Mouse (Mus musculus): ENCODE measurements around the gene Hmx1. TPM values are rescaled to one million over a fixed set of nuclear protein-coding genes. Genes with fewer than 3 reads are reported as not detected.

Hmx1 gene
- total and polyA plus RNA-seq, 2 experiments from 2014 or later: not detected

GRCm38 (mm10) chr5:35401240-35401639 lies 12.3 kb downstream of the Hmx1 start:
- ATAC-seq (ENCODE audit: low FRiP score): no peak
- no peaks in the 10 kb centered on the region for H3K36me3 ChIP-seq (ENCODE audit: insufficient read depth, low read length)
- H3K4me3 ChIP-seq (ENCODE audit: low read depth, low read length): no peak overlapping the region
- no peak for DNase-seq (ENCODE audit: low spot score)
- H3K9me3 ChIP-seq (ENCODE audit: low read length): no peaks in the 10 kb centered on the region
- no peak overlapping the region for H3K27ac ChIP-seq (ENCODE audit: low read depth, low read length)
- H3K27me3 ChIP-seq (ENCODE audit: insufficient read depth, low read length): peaks cover 62% of the 10 kb centered on the region
- no peak for TF ChIP-seq CTCF (IDR thresholded peaks at IDR 0.05)
- H3K4me2 ChIP-seq (ENCODE audit: low read depth, low read length, poor library complexity, severe bottlenecking): no peak overlapping the region
- no peak overlapping the region for H3K9ac ChIP-seq (replicated peaks; ENCODE audit: low read length, poor library complexity, severe bottlenecking)
- no peaks in the 10 kb centered on the region for H3K4me1 ChIP-seq (ENCODE audit: insufficient read depth, low read length)
- WGBS: 5% methylated on average over 8 of the region's 8 CpGs

- no peak overlapping the region for H3K4me2 ChIP-seq (ENCODE audit: low read depth, low read length, poor library complexity, severe bottlenecking)
- H3K36me3 ChIP-seq (ENCODE audit: insufficient read depth, low read length): no peaks in the 10 kb centered on the region
- 54% methylated on average over 9 of the region's 9 CpGs for WGBS
- H3K9ac ChIP-seq (replicated peaks; ENCODE audit: low read length, poor library complexity, severe bottlenecking): no peak overlapping the region
- DNase-seq (ENCODE audit: low spot score) (no peak), ATAC-seq (ENCODE audit: low FRiP score) (no peak)
- H3K27me3 ChIP-seq (ENCODE audit: insufficient read depth, low read length): peaks cover 35% of the 10 kb centered on the region
- H3K9me3 ChIP-seq (ENCODE audit: low read length): no peaks in the 10 kb centered on the region
- no peak for TF ChIP-seq CTCF (IDR thresholded peaks at IDR 0.05)
- no peak overlapping the region for H3K27ac ChIP-seq (ENCODE audit: low read depth, low read length)
- H3K4me1 ChIP-seq (ENCODE audit: insufficient read depth, low read length): no peaks in the 10 kb centered on the region
- H3K4me3 ChIP-seq (ENCODE audit: low read depth, low read length): no peak overlapping the region
Observed at GRCm38 (mm10) chr5:35407411-35407930, 18.6 kb downstream of the Hmx1 start.

GRCm38 (mm10) chr5:35411028-35411427 lies 22.1 kb downstream of the Hmx1 start:
- peaks cover 8% of the 10 kb centered on the region for H3K27me3 ChIP-seq (ENCODE audit: insufficient read depth, low read length)
- no peaks in the 10 kb centered on the region for H3K9me3 ChIP-seq (ENCODE audit: low read length)
- no peaks in the 10 kb centered on the region for H3K4me1 ChIP-seq (ENCODE audit: insufficient read depth, low read length)
- no peaks in the 10 kb centered on the region for H3K36me3 ChIP-seq (ENCODE audit: insufficient read depth, low read length)
- DNase-seq (ENCODE audit: low spot score) (no peak), ATAC-seq (ENCODE audit: low FRiP score) (no peak)
- no peak overlapping the region for H3K9ac ChIP-seq (replicated peaks; ENCODE audit: low read length, poor library complexity, severe bottlenecking)
- no peak overlapping the region for H3K4me3 ChIP-seq (ENCODE audit: low read depth, low read length)
- no peak for TF ChIP-seq CTCF (IDR thresholded peaks at IDR 0.05)
- 74% methylated on average over 10 of the region's 10 CpGs for WGBS
- H3K4me2 ChIP-seq (ENCODE audit: low read depth, low read length, poor library complexity, severe bottlenecking): no peak overlapping the region
- H3K27ac ChIP-seq (ENCODE audit: low read depth, low read length): no peak overlapping the region

DNA sequence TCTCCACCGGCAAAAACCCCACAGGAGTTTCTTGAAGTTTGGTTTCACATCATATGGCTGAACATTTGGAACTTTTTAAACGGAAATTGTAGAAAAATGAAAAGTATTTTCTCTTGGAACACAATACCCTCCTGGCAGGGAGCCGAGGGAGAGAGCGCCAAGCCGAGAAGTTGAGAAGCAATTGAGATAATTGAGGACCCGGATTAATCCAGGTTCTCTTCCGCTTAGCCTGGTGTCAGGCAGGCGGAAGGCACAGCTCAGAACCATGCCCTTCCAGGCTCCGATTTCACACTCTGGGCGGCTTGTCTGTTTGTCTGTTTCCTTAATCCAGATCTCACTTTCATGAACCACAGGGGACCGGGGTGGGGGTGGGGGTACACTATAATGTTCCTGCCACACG lies 23.9 kb downstream of the Hmx1 start:
- H3K4me1 ChIP-seq (ENCODE audit: insufficient read depth, low read length): no peaks in the 10 kb centered on the region
- TF ChIP-seq CTCF (IDR thresholded peaks at IDR 0.05): no peak
- no peak for DNase-seq (ENCODE audit: low spot score)
- H3K27ac ChIP-seq (ENCODE audit: low read depth, low read length): no peak overlapping the region
- peaks cover 3% of the 10 kb centered on the region; the same call in 1 of the 2 replicates for H3K27me3 ChIP-seq (ENCODE audit: insufficient read depth, low read length)
- no peaks in the 10 kb centered on the region for H3K36me3 ChIP-seq (ENCODE audit: insufficient read depth, low read length)
- WGBS: 13% methylated on average over 12 of the region's 12 CpGs
- no peak overlapping the region for H3K4me2 ChIP-seq (ENCODE audit: low read depth, low read length, poor library complexity, severe bottlenecking)
- no peak overlapping the region for H3K4me3 ChIP-seq (ENCODE audit: low read depth, low read length)
- no peaks in the 10 kb centered on the region for H3K9me3 ChIP-seq (ENCODE audit: low read length)
- no peak overlapping the region for H3K9ac ChIP-seq (replicated peaks; ENCODE audit: low read length, poor library complexity, severe bottlenecking)
- no peak for ATAC-seq (ENCODE audit: low FRiP score)

GRCm38 (mm10) chr5:35417707-35418106 lies 28.8 kb downstream of the Hmx1 start:
- Histone ChIP-seq H3K36me3 (ENCODE audit: insufficient read depth, low read length) (no peaks in the 10 kb centered on the region), H3K4me2 (ENCODE audit: low read depth, low read length, poor library complexity, severe bottlenecking) (no peak overlapping the region), H3K9me3 (ENCODE audit: low read length) (no peaks in the 10 kb centered on the region), H3K4me3 (ENCODE audit: low read depth, low read length) (no peak overlapping the region), H3K9ac (replicated peaks; ENCODE audit: low read length, poor library complexity, severe bottlenecking) (no peak overlapping the region), H3K4me1 (ENCODE audit: insufficient read depth, low read length) (no peaks in the 10 kb centered on the region), H3K27me3 (ENCODE audit: insufficient read depth, low read length) (no peaks in the 10 kb centered on the region), H3K27ac (ENCODE audit: low read depth, low read length) (no peak overlapping the region)
- whole genome bisulfite sequencing: 54% methylated on average over 7 of the region's 7 CpGs
- no peak for TF ChIP-seq CTCF (IDR thresholded peaks at IDR 0.05)
- ATAC-seq (ENCODE audit: low FRiP score): no peak
- no peak for DNase-seq (ENCODE audit: low spot score)

DNA sequence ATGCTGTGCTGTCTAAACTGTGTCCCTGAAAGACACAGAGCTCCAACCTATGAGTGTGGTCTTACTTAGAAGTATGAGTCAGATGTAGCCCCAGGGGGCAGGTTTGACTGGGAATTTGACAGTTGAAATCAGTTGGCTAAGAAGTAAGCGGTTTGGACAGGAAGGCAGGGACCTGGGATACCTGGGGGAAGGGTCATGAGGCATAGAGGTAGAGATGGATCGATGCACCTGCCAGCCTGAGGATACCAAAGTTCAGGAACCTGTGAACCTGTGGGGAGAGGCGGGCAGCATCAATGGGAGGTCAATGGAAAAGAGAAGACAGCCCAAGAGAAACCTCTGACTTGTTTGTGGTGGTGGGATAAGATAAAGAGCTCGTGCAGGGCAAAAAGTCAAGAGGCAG lies 32.7 kb downstream of the Hmx1 start:
- ATAC-seq (ENCODE audit: low FRiP score): no peak
- Histone ChIP-seq H3K4me2 (ENCODE audit: low read depth, low read length, poor library complexity, severe bottlenecking) (no peak overlapping the region), H3K4me1 (ENCODE audit: insufficient read depth, low read length) (no peaks in the 10 kb centered on the region), H3K9me3 (ENCODE audit: low read length) (no peaks in the 10 kb centered on the region), H3K27me3 (ENCODE audit: insufficient read depth, low read length) (no peaks in the 10 kb centered on the region), H3K36me3 (ENCODE audit: insufficient read depth, low read length) (no peaks in the 10 kb centered on the region), H3K9ac (replicated peaks; ENCODE audit: low read length, poor library complexity, severe bottlenecking) (no peak overlapping the region), H3K4me3 (ENCODE audit: low read depth, low read length) (no peak overlapping the region), H3K27ac (ENCODE audit: low read depth, low read length) (no peak overlapping the region)
- 84% methylated on average over 4 of the region's 4 CpGs for WGBS
- no peak for DNase-seq (ENCODE audit: low spot score)
- TF ChIP-seq CTCF (IDR thresholded peaks at IDR 0.05): no peak

Data from midbrain, postnatal 0 days (tissue).